Mouse (Mus musculus) embryonic facial prominence, embryonic 12.5 days (tissue): ENCODE results near the gene Fastkd3. TPM values are rescaled to one million over a fixed set of nuclear protein-coding genes. Genes with fewer than 3 reads are reported as not detected.

Experiments
- ATAC-seq: fragments of 200-750 bp; cut with Nextera tagmentation; 2 replicates; pipeline ENCODE4 v1.8.0; 2017; ENCODE audit not compliant: insufficient number of reproducible peaks, insufficient read depth, low FRiP score, low TSS enrichment
- H3K27ac ChIP-seq: fragments of 300-500 bp; sonication (generic); 2 replicates; pipeline ENCODE4 v1.5.1; 2016; ENCODE audit warnings: mild to moderate bottlenecking
- H3K27me3 ChIP-seq: fragments of 300-500 bp; sonication (generic); 2 replicates; pipeline ENCODE4 v1.6.1; 2016; ENCODE audit warnings: mild to moderate bottlenecking, moderate library complexity
- H3K36me3 ChIP-seq: fragments of 300-500 bp; sonication (generic); 2 replicates; pipeline ENCODE4 v1.6.1; 2016; ENCODE audit warnings: mild to moderate bottlenecking
- H3K4me1 ChIP-seq: fragments of 300-500 bp; sonication (generic); 2 replicates; pipeline ENCODE4 v1.6.1; 2016
- H3K4me2 ChIP-seq: fragments of 300-500 bp; sonication (generic); replicated peaks from 2 replicates; pipeline ENCODE4 v1.6.1; 2016; ENCODE audit warnings: mild to moderate bottlenecking, moderate library complexity
- H3K4me3 ChIP-seq: fragments of 300-500 bp; sonication (generic); 2 replicates; pipeline ENCODE4 v1.5.1; 2016; ENCODE audit warnings: mild to moderate bottlenecking
- H3K9ac ChIP-seq: fragments of 300-500 bp; sonication (generic); 2 replicates; pipeline ENCODE4 v1.6.1; 2016; ENCODE audit warnings: mild to moderate bottlenecking, moderate library complexity
- H3K9me3 ChIP-seq: fragments of 300-500 bp; sonication (generic); 2 replicates; pipeline ENCODE4 v1.6.1; 2016; ENCODE audit warnings: mild to moderate bottlenecking, moderate library complexity
- WGBS: fragments of 180-500 bp; shearing (Covaris S2); methylation state at CpG from one replicate; pipeline ENCODE4 v1.1.7; 2016; 5-methylcytosine and 5-hydroxymethylcytosine counted together
- polyA plus RNA-seq: library from polyadenylated mRNA; unstranded; fragments of >200 nt; fragmentation: Nextera tagmentation; extraction: Ambion mirVana; gene quantifications from 2 replicates; pipeline ENCODE4 v1.2.1, GENCODE M21; 2016

Fastkd3 gene
- polyA plus RNA-seq, 1 experiment from 2014 or later, result 37.4 TPM

DNA sequence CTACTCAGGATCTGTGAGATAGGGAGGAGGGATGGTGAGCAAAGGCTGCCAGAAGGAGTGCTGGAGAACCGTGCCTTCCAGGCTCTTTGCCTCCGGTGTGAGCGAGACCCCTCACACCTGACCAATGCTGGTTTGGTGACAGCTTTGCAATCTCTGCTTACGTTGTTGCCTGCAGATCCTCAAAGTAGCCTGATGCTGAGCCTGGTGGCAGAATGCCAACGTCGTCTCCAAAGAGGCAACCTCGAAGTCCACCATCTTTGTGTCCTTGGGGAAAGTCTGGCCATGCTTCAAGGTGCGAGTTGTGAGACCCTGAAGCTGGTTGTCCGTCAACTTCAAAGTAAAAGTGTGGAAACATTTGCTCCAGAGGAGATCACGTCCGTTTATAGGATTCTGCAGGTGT, 1.9 kb downstream of the Fastkd3 start:
- no peaks in the 10 kb centered on the region for H3K9me3 ChIP-seq
- H3K4me3 ChIP-seq, result no peak overlapping the region
- H3K36me3 ChIP-seq, result peaks cover 53% of the 10 kb centered on the region
- H3K9ac ChIP-seq, result no peak overlapping the region
- H3K4me1 ChIP-seq, result peaks cover 5% of the 10 kb centered on the region; the same call in 1 of the 2 replicates
- H3K4me2 ChIP-seq, result no peak overlapping the region
- H3K27me3 ChIP-seq, result no peaks in the 10 kb centered on the region
- 91% methylated on average over 11 of the region's 11 CpGs for WGBS
- ATAC-seq, result no peak
- no peak overlapping the region for H3K27ac ChIP-seq

DNA sequence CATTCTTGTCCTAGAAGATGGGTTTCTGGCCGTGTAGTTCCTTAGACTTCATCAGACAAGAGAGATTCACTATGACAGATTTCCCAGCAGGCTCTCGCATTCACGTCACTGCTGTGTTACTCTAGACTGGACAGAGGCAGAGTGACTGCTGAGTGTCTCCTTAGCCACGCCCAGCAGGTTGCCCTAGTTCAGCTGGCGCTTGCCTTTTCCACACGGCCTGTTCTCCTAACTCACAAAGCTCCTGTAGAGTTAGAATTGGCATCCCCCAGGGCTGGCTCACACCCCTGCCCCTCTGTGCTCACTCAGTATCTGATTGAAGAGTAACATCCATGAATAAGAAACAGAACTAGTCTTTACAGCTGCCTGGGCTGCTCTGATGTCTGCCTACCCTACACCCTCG, 3.4 kb downstream of the Fastkd3 start:
- peaks cover 5% of the 10 kb centered on the region; the same call in 1 of the 2 replicates for H3K4me1 ChIP-seq
- whole genome bisulfite sequencing, result 83% methylated on average over 7 of the region's 7 CpGs
- no peak overlapping the region for H3K9ac ChIP-seq
- no peak overlapping the region for H3K27ac ChIP-seq
- ATAC-seq, result no peak
- no peaks in the 10 kb centered on the region for H3K9me3 ChIP-seq
- H3K4me3 ChIP-seq, result no peak overlapping the region
- no peak overlapping the region for H3K4me2 ChIP-seq
- H3K36me3 ChIP-seq, result peaks cover 65% of the 10 kb centered on the region
- H3K27me3 ChIP-seq, result no peaks in the 10 kb centered on the region

DNA sequence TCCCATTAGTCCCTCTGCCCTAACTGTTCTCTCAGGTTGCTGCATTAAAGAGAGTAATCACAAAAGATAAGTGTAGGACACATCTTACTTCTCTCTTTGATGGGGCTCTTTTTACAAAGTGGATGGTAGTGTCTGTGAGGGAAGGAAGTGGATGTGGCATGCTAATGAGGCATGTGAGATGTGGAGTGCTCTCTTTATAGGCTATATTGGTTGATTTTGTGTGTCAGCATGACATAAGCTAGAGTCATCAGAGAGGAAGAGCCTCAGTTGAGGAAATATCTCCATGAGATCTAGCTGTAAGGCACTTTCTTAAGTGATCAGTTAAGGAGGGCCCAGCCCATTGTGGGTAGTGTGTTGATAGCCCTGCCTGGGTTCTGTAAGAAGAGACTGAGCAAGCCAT, 6.3 kb downstream of the Fastkd3 start:
- Histone ChIP-seq H3K4me1 (no peaks in the 10 kb centered on the region), H3K27ac (no peak overlapping the region), H3K4me2 (no peak overlapping the region), H3K27me3 (no peaks in the 10 kb centered on the region), H3K9ac (no peak overlapping the region), H3K36me3 (peaks cover 90% of the 10 kb centered on the region), H3K9me3 (no peaks in the 10 kb centered on the region), H3K4me3 (no peak overlapping the region)
- ATAC-seq, result no peak

DNA sequence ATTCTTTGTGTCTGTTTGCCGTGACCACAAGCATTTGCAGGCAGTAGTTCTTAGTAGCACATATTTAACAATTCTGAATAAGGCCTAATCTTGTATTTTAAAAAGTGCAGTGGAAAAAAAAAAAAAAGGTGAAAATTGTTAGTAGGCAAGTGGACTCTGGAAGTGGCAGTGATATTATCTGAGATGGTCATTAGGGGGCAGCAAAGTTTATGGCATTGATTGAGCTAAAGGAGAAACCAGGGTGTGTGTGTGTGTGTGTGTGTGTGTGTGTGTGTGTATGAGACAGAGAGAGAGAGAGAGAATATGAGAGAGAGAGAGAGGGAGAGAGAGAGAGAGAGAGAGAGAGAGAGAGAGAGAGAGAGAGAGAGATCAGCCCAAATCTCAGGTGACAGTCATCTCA, 11.8 kb downstream of the Fastkd3 start:
- WGBS, result 64% methylated on average over 1 of the region's 1 CpGs
- no peak for ATAC-seq
- Histone ChIP-seq H3K4me2 (no peak overlapping the region), H3K4me3 (no peak overlapping the region), H3K4me1 (no peaks in the 10 kb centered on the region), H3K27ac (no peak overlapping the region), H3K36me3 (peaks cover 41% of the 10 kb centered on the region), H3K9me3 (no peaks in the 10 kb centered on the region), H3K27me3 (no peaks in the 10 kb centered on the region), H3K9ac (no peak overlapping the region)

DNA sequence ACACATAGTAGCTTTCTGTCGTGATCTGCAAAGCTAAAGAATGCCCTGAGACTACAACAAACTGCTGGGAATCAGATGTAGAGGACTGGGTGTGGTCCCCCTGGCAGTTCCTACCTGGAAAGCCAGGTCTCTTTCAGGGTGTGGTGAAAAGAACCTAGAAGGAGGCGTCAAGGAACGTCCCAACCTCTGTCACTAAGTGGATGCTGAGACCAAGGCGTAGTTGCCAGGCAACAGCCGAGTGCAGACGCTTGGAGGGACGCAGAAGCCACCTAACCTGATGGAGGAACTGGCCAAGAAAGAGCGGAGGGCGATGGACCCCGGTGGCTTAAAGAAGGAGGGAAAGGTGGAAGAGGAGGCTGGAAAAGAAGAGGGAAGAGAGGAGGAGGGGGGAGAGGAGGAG, 15.2 kb downstream of the Fastkd3 start, which contains the start of gene 1700001L19Rik:
TSS of gene 1700001L19Rik (plus strand) at position 223 of the 400 bp plus-strand sequence.
- Histone ChIP-seq H3K9me3 (no peaks in the 10 kb centered on the region), H3K27me3 (no peaks in the 10 kb centered on the region), H3K27ac (no peak within 1 kb of the TSS), H3K4me3 (0 out of 2 replicates have a peak within 1 kb of the TSS, but pooled peaks have one; percentile 0), H3K4me1 (no peaks in the 10 kb centered on the region), H3K9ac (no peak within 1 kb of the TSS), H3K4me2 (peak within 1 kb of the TSS; percentile 38), H3K36me3 (peaks cover 8% of the 10 kb centered on the region)
- WGBS, result 10% methylated on average over 9 of the region's 10 CpGs
- no peak for ATAC-seq

DNA sequence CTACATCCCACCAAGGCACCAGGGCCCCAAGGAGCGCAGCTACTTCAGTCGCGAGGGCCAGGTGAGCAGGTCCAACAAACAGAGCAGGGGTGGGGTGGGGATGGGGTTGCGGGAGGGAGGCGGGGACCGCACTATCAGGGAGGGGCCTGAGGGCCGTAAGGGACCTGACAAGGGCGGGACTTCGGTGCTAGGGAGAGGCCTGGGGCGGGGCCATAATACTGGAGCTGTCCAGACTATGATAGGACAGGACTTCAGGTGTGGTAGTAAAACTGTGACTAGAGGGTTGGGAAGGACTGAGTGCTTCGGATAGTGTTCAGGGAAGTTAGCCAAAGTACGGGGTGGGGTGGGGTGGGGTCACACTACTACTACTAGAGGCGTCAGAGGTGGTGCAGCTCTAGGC, 15.6 kb downstream of the Fastkd3 start:
- H3K9me3 ChIP-seq, result no peaks in the 10 kb centered on the region
- H3K4me2 ChIP-seq, result peak overlapping the region; percentile 38
- H3K27me3 ChIP-seq, result no peaks in the 10 kb centered on the region
- peaks cover 3% of the 10 kb centered on the region for H3K36me3 ChIP-seq
- WGBS, result 14% methylated on average over 13 of the region's 13 CpGs
- H3K9ac ChIP-seq, result no peak overlapping the region
- no peak overlapping the region for H3K27ac ChIP-seq
- ATAC-seq, result 0 out of 2 replicates have a peak, but pooled peaks have one; percentile 44
- 0 out of 2 replicates have a peak overlapping the region, but pooled peaks have one; percentile 0 for H3K4me3 ChIP-seq
- H3K4me1 ChIP-seq, result no peaks in the 10 kb centered on the region

DNA sequence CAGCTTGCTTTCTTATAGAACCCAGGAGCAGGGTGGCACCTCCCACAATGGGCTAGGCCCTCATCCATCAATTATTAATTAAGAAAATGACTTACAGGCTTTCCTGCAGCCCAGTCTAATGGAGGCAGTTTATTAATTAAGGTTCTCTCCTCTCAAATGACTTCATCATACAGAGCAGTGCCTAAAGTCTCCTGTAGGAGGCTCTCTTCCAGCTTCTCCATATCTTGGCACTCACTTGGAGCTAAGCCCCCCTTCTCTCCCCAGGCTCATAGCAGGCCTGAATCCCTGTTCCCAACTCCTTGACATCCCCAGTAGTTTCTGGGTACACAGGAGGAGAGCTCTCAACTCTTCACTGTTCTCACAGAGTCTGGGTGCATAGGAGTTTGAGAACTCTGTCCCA, 16.9 kb downstream of the Fastkd3 start:
- ATAC-seq, result no peak

DNA sequence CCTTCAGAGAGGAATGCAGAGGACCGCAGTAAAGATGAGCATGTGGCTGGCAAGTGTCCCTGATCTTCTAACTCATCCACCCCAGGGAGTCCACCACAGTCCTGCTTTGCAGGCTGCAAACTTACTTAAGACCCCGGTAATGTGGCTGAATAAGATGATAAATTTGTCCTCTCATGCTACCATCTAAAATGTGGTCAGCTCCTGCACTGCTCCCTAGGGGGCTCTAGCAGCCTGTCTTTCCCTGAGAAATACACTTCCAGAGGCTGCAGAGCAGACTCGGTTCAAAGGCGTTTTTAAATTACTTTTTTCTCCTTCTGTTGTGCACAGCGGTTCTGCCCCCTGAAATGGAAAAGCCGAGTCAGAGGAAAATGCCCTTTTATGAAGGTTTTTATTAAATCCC, 19.1 kb downstream of the Fastkd3 start:
- H3K4me1 ChIP-seq, result no peaks in the 10 kb centered on the region
- H3K27me3 ChIP-seq, result no peaks in the 10 kb centered on the region
- H3K27ac ChIP-seq, result no peak overlapping the region
- no peak overlapping the region; the same call in 1 of the 2 replicates for H3K9ac ChIP-seq
- no peak overlapping the region for H3K4me2 ChIP-seq
- no peaks in the 10 kb centered on the region for H3K36me3 ChIP-seq
- ATAC-seq, result no peak
- no peak overlapping the region for H3K4me3 ChIP-seq
- WGBS, result 26% methylated on average over 6 of the region's 6 CpGs
- no peaks in the 10 kb centered on the region for H3K9me3 ChIP-seq

More for the DNA sequence above, 16.9 kb downstream of the Fastkd3 start:
- Histone ChIP-seq H3K4me1 (no peaks in the 10 kb centered on the region), H3K4me3 (no peak overlapping the region), H3K27me3 (no peaks in the 10 kb centered on the region), H3K27ac (no peak overlapping the region), H3K36me3 (no peaks in the 10 kb centered on the region), H3K9me3 (no peaks in the 10 kb centered on the region), H3K9ac (no peak overlapping the region), H3K4me2 (no peak overlapping the region)

DNA sequence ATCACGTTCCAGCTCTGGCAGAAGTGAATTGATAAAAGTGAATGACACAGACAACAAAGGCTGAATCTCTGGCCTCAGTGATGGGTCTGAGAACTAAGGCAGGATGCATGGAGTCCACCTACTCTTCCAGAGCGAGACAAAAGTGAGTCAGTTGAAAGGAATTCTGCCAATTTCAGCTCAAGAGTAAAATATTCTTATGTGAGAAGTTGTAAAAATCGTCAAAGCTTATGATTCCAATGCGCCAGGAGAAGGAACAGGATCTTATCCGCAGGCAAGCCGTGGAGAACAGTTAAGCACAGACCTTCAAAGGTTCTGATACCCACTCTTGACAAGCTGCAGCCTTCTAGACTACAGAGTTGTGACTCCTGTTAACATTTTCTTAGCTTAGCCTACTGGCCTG, 21.1 kb downstream of the Fastkd3 start:
- no peaks in the 10 kb centered on the region for H3K36me3 ChIP-seq
- WGBS, result 80% methylated on average over 6 of the region's 6 CpGs
- no peak for ATAC-seq
- no peak overlapping the region for H3K4me3 ChIP-seq
- H3K4me1 ChIP-seq, result peaks cover 1% of the 10 kb centered on the region; the same call in 1 of the 2 replicates
- H3K9me3 ChIP-seq, result no peaks in the 10 kb centered on the region
- no peak overlapping the region for H3K4me2 ChIP-seq
- H3K27me3 ChIP-seq, result no peaks in the 10 kb centered on the region
- no peak overlapping the region for H3K27ac ChIP-seq
- no peak overlapping the region for H3K9ac ChIP-seq

DNA sequence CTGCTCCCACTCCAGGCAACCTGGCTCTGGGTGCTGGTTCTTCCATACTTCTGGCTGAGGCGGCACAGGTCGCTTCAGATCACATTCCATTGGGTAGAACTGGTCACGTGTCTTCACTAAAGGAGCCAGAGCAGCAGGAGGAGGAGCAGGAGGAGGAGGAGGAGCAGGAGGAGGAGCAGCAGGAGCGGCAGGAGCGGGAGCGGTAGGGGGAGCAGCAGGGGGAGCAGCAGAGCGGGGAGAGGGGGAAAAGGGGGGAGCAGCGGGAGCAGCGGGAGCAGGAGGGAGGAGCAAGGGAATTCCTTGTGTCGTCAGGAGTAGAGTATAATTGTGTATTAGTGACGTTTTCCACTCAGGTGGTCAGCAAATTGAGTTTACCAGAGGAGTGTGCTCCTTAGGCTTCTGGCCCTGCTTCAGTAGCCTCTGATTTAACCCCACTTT, 23.7 kb downstream of the Fastkd3 start:
- no peaks in the 10 kb centered on the region for H3K27me3 ChIP-seq
- H3K4me2 ChIP-seq, result peak overlapping the region; percentile 45
- peak overlapping the region; percentile 21 for H3K4me3 ChIP-seq
- no peak overlapping the region for H3K9ac ChIP-seq
- peaks cover 5% of the 10 kb centered on the region; the same call in 1 of the 2 replicates for H3K4me1 ChIP-seq
- no peaks in the 10 kb centered on the region for H3K36me3 ChIP-seq
- no peaks in the 10 kb centered on the region for H3K9me3 ChIP-seq
- 6% methylated on average over 8 of the region's 11 CpGs for WGBS
- no peak overlapping the region for H3K27ac ChIP-seq
- peak; percentile 45; the same call in 1 of the 2 replicates for ATAC-seq

DNA sequence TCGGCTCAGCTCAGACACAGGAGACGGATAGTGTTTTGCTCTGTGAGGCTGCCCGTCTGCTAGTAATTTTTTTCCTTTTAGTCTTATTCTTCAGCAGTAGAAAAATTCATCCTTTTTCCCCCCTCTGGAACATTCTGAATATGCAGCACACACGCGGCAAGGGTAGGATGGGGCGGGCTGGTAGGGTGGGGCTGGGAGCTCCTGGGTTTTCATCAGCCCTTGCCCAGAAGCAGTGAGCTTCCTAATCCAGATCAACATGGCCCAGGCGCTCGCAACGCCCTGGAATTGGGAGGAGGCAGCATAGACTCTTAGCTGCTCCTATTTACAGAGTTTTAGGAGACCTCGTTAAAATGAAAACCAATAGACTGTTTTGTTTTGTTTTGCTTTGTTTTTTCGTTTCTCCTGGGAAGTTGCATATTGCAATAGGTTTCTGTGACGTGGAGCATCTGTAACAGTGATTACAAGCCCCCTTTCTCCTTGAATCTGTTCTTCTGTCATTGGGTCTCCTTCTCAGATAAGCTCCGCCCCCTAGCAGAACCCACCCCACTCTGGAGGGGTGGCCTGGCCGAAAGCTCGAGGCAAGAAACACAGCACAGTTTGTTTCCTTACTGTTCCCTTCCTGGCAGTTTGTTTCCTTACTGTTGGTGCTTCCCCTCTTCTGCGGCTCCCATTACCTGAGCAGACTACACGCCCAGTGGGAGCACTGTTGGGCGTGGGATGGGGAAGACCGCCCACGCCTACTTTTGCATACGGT, 25.8 kb downstream of the Fastkd3 start:
- Histone ChIP-seq H3K4me2 (peak overlapping the region; percentile 37), H3K36me3 (no peaks in the 10 kb centered on the region), H3K9me3 (no peaks in the 10 kb centered on the region), H3K27ac (peak overlapping the region; percentile 63), H3K4me3 (no peak overlapping the region), H3K4me1 (peaks cover 5% of the 10 kb centered on the region; the same call in 1 of the 2 replicates), H3K9ac (no peak overlapping the region), H3K27me3 (no peaks in the 10 kb centered on the region)
- 39% methylated on average over 21 of the region's 21 CpGs for WGBS
- peak; percentile 44; the same call in 1 of the 2 replicates for ATAC-seq

DNA sequence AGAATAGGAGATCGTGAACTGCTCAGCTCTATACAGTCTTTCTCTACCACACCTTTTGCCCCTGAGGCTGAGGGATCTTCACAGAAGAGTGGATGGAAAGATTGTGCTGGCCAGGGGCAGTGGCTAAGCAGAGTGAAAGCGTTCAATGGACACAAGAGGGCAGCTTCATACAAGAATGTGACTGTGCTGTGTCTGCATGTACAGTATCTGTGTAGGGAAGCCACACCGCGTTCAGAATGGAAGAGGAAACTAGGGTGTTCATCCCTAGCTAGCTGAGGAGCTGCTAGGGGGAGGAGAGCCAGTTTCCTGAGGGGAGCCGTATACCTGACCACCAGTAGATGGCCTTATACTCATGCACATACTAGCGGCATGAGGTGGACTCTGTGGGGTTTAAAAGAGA, 40.8 kb downstream of the Fastkd3 start:
- Histone ChIP-seq H3K9me3 (no peaks in the 10 kb centered on the region), H3K4me2 (no peak overlapping the region), H3K9ac (no peak overlapping the region), H3K27me3 (no peaks in the 10 kb centered on the region), H3K4me1 (no peaks in the 10 kb centered on the region), H3K27ac (no peak overlapping the region), H3K36me3 (no peaks in the 10 kb centered on the region), H3K4me3 (no peak overlapping the region)
- 62% methylated on average over 6 of the region's 6 CpGs for WGBS
- ATAC-seq, result peak; percentile 28; the same call in 1 of the 2 replicates
